Mouse (Mus musculus): ENCODE results near the gene Cd72. TPM values are rescaled to one million over a fixed set of nuclear protein-coding genes. Genes with fewer than 3 reads are reported as not detected.

Gene Cd72
- total and polyA plus RNA-seq, 3 experiments: 24.0 to 61.4 (median 55.9) TPM

DNA sequence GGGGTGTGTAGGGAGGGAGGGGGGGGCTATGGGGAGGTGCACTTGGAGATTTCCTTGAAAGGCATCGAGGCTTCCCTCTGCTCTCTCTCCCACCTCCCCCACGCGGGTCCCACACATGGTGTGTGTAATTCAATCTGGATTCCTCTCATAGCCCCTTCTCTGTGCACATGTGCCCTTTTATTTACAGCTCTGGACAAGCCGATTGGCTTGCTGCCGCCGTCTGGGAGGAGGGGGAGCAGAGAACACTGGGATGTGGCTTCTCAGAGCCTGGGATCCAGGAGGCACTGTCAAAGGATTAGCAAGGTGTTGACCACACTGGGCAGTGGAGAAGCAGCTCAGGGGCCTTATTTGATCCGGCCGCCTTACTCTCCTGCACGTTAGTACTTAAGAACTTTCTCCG is 53.5 kb downstream of the Cd72 start:
- H3K9me3 ChIP-seq (replicated peaks; ENCODE audit: low read length): no peaks in the 10 kb centered on the region
- H3K27me3 ChIP-seq (replicated peaks): peaks cover 22% of the 10 kb centered on the region
- DNase-seq (ENCODE audit: extremely low read depth): no peak
- H3K4me2 ChIP-seq (ENCODE audit: insufficient read depth, low read depth, poor library complexity, severe bottlenecking): no peak overlapping the region
- in situ Hi-C loops (cut with MboI; ENCODE audit: low pct_ligation_motif_present, low pct_unique_long_range_greater_than_20kb, low sequenced_read_pairs) (loop anchor here (25.0 kb wide), 1 partner anchor 314 kb away; no protein-coding TSS in a partner anchor), dilution Hi-C loops (cut with MboI; ENCODE audit: extremely low pct_ligation_motif_present, extremely low pct_unique_long_range_greater_than_20kb, low sequenced_read_pairs) (no loop called here)
- no peaks in the 10 kb centered on the region for H3K79me2 ChIP-seq (replicated peaks; ENCODE audit: control insufficient read depth, extremely low read depth, insufficient read depth, poor library complexity, severe bottlenecking)
- no peak overlapping the region for H3K4me3 ChIP-seq (replicated peaks in 1 of 3; ENCODE audit: low read depth in 2 of 3, low read length in 2 of 3, poor library complexity in 1 of 3)
- peaks cover 0 to 3% of the 10 kb centered on the region in 2 experiments; a peak in 1 of 4 replicates for H3K4me1 ChIP-seq (ENCODE audit: control insufficient read depth in 1 of 2, insufficient read depth in 2 of 2)
- H3K27ac ChIP-seq (ENCODE audit: insufficient read depth, low read depth): no peak overlapping the region
- H3K36me3 ChIP-seq (replicated peaks in 1 of 2; ENCODE audit: control insufficient read depth in 1 of 2, insufficient read depth in 1 of 2, low read length in 1 of 2): no peaks in the 10 kb centered on the region
- no peak for TF ChIP-seq SMC3 (IDR thresholded peaks at IDR 0.05; ENCODE audit: low read depth, low read length)
- TF ChIP-seq MXI1 (IDR thresholded peaks at IDR 0.05; ENCODE audit: low read depth, low read length): no peak
- TF ChIP-seq ZNF384 (IDR thresholded peaks at IDR 0.05; ENCODE audit: low read depth, low read length): no peak
- TF ChIP-seq JUND (conservative IDR thresholded peaks at IDR 0.05; ENCODE audit: low read depth, low read length): no peak
- no peak for TF ChIP-seq MYC (IDR thresholded peaks at IDR 0.05; ENCODE audit: low read depth, low read length)
- no peak for TF ChIP-seq UBTF (IDR thresholded peaks at IDR 0.05; ENCODE audit: low read depth, low read length)
- TF ChIP-seq CHD1 (IDR thresholded peaks at IDR 0.05; ENCODE audit: low read depth, low read length): no peak
- no peak for TF ChIP-seq KAT2A (IDR thresholded peaks at IDR 0.05; ENCODE audit: insufficient replicate concordance, low read length)
- H3K9ac ChIP-seq (ENCODE audit: insufficient read depth, low read depth): no peak overlapping the region

DNA sequence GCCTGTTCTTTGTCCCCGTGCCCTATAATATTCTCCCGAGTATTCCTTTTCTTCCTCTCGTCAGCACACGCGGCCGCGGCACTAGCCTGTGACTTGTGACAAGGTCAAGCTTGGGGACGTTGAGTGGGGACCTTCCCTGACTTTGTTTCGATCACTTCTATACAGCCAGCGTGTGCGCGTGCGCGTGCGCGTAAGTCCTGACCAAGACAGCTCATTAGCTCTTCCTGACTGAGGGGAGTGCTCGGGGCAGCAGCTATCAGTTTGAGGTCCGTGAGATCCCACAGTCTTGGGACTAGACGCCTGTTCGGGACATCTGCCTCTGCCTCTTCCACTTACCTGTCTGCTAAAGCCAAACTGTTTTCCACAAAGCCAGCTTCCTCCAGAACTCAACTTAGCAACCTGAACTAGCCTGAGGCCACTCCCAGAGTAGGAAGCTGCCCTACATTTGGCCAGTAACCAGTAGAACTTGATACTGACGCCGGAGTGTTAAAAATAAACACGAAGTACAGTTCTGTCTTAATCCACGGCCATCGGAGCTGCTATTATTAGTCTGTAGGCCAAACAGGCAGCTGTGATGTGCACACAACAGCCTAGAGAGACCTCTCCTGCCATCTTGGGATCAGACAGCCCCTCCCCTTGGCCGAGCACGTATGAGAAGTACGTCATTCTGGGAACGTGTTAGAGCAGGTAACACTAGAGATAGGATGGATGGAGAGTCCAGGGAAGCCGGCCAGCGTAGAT is 54.9 kb downstream of the Cd72 start:
- dilution Hi-C loops (cut with MboI; ENCODE audit: extremely low pct_ligation_motif_present, extremely low pct_unique_long_range_greater_than_20kb, low sequenced_read_pairs): no loop called here
- no peak for DNase-seq (ENCODE audit: extremely low read depth)

More for the DNA sequence above, 54.9 kb downstream of the Cd72 start:
- Histone ChIP-seq H3K9me3 (replicated peaks; ENCODE audit: low read length) (no peaks in the 10 kb centered on the region), H3K36me3 (replicated peaks in 1 of 2; ENCODE audit: control insufficient read depth in 1 of 2, insufficient read depth in 1 of 2, low read length in 1 of 2) (no peaks in the 10 kb centered on the region), H3K4me1 (ENCODE audit: control insufficient read depth in 1 of 2, insufficient read depth in 2 of 2) (peaks cover 0 to 3% of the 10 kb centered on the region in 2 experiments; a peak in 1 of 4 replicates), H3K9ac (ENCODE audit: insufficient read depth, low read depth) (no peak overlapping the region), H3K4me2 (ENCODE audit: insufficient read depth, low read depth, poor library complexity, severe bottlenecking) (no peak overlapping the region), H3K27me3 (replicated peaks) (peaks cover 30% of the 10 kb centered on the region), H3K27ac (ENCODE audit: insufficient read depth, low read depth) (no peak overlapping the region), H3K4me3 (replicated peaks in 1 of 3; ENCODE audit: low read depth in 2 of 3, low read length in 2 of 3, poor library complexity in 1 of 3) (no peak overlapping the region), H3K79me2 (replicated peaks; ENCODE audit: control insufficient read depth, extremely low read depth, insufficient read depth, poor library complexity, severe bottlenecking) (no peaks in the 10 kb centered on the region)
- TF ChIP-seq NELFE (IDR thresholded peaks at IDR 0.05; ENCODE audit: low read depth, low read length) (no peak), SIN3A (IDR thresholded peaks at IDR 0.05; ENCODE audit: low read length) (no peak), POLR2AphosphoS2 (IDR thresholded peaks at IDR 0.05; ENCODE audit: low read depth, low read length) (no peak), BHLHE40 (IDR thresholded peaks at IDR 0.05; ENCODE audit: low read depth, low read length) (no peak), UBTF (IDR thresholded peaks at IDR 0.05; ENCODE audit: low read depth, low read length) (no peak), USF2 (conservative IDR thresholded peaks at IDR 0.05; ENCODE audit: low read depth, low read length) (no peak), SMC3 (IDR thresholded peaks at IDR 0.05; ENCODE audit: low read depth, low read length) (no peak), CHD1 (IDR thresholded peaks at IDR 0.05; ENCODE audit: low read depth, low read length) (no peak), ZKSCAN1 (IDR thresholded peaks at IDR 0.05; ENCODE audit: borderline replicate concordance, low read depth, low read length) (no peak), USF1 (IDR thresholded peaks at IDR 0.05; ENCODE audit: low read depth, low read length) (no peak), CTCF (conservative IDR thresholded peaks at IDR 0.05 in 1 of 2, IDR thresholded peaks at IDR 0.05 in 1 of 2; ENCODE audit: low read depth in 2 of 2, low read length in 2 of 2) (no peak), KAT2A (IDR thresholded peaks at IDR 0.05; ENCODE audit: insufficient replicate concordance, low read length) (no peak)
- in situ Hi-C loops (cut with MboI; ENCODE audit: low pct_ligation_motif_present, low pct_unique_long_range_greater_than_20kb, low sequenced_read_pairs): loop anchor here (25.0 kb wide), 1 partner anchor 312 kb away; no protein-coding TSS in a partner anchor
